Mouse (Mus musculus) stomach, embryonic 14.5 days (tissue): Measurements from ENCODE around the gene Zfp839. TPM values are rescaled to one million over a fixed set of nuclear protein-coding genes. Genes with fewer than 3 reads are reported as not detected.
A peak's percentile ranks its signal among the peaks of the same experiment; 100 is the strongest.

Source experiments
- ATAC-seq: fragments of 200-750 bp; cut with Nextera tagmentation; 2 replicates; pipeline ENCODE4 v1.8.0; 2017; ENCODE audit warnings: low read depth, moderate TSS enrichment; ENCODE audit not compliant: insufficient number of reproducible peaks, insufficient read depth, low FRiP score
- H3K27ac ChIP-seq: fragments of 300-500 bp; sonication (generic); 2 replicates; pipeline ENCODE4 v1.5.1; 2014; ENCODE audit warnings: mild to moderate bottlenecking, low read length, moderate library complexity, mixed read lengths
- H3K27me3 ChIP-seq: fragments of 300-500 bp; sonication (generic); 2 replicates; pipeline ENCODE4 v1.6.1; 2014; ENCODE audit warnings: low read length, control low read depth, mixed read lengths; ENCODE audit not compliant: control insufficient read depth, insufficient read depth
- H3K36me3 ChIP-seq: fragments of 300-500 bp; sonication (generic); 2 replicates; pipeline ENCODE4 v1.6.1; 2014; ENCODE audit warnings: mild to moderate bottlenecking, control low read depth, low read length, moderate library complexity, mixed read lengths; ENCODE audit not compliant: control insufficient read depth, insufficient read depth
- H3K4me1 ChIP-seq: fragments of 300-500 bp; sonication (generic); 2 replicates; pipeline ENCODE4 v1.6.1; 2014; ENCODE audit warnings: low read length, control low read depth, mixed read lengths; ENCODE audit not compliant: control insufficient read depth, insufficient read depth
- H3K4me2 ChIP-seq: fragments of 300-500 bp; sonication (generic); replicated peaks from 2 replicates; pipeline ENCODE4 v1.6.1; 2014; ENCODE audit warnings: low read depth, low read length, control low read depth
- H3K4me3 ChIP-seq: fragments of 300-500 bp; sonication (generic); 2 replicates; pipeline ENCODE4 v1.5.1; 2014; ENCODE audit warnings: low read depth, low read length, control low read depth
- H3K9ac ChIP-seq: fragments of 300-500 bp; sonication (generic); replicated peaks from 2 replicates; pipeline ENCODE4 v1.6.1; 2014; ENCODE audit warnings: low read depth, mild to moderate bottlenecking, control low read depth, low read length, moderate library complexity, mixed read lengths
- H3K9me3 ChIP-seq: fragments of 300-500 bp; sonication (generic); 2 replicates; pipeline ENCODE4 v1.6.1; 2016; ENCODE audit warnings: low read depth, low read length, control low read depth; ENCODE audit not compliant: control insufficient read depth
- WGBS: fragments of 180-500 bp; shearing (Covaris S2); extraction: QIAGEN DNeasy Blood & Tissue Kit; methylation state at CpG from one replicate; pipeline ENCODE4 v1.1.7; 2014; 5-methylcytosine and 5-hydroxymethylcytosine counted together
- polyA plus RNA-seq: library from polyadenylated mRNA; unstranded; fragments of >200 nt; fragmentation: Nextera tagmentation; extraction: Ambion mirVana; gene quantifications from 2 replicates; pipeline ENCODE4 v1.2.1, GENCODE M21; 2014

The Zfp839 gene
- polyA plus RNA-seq, 1 experiment from 2014 or later = 4.6 TPM

- peaks cover 4% of the 10 kb centered on the region; the same call in 1 of the 2 replicates for H3K4me1 ChIP-seq
- no peaks in the 10 kb centered on the region for H3K36me3 ChIP-seq
- H3K27me3 ChIP-seq = no peaks in the 10 kb centered on the region
- 0 out of 2 replicates have a peak overlapping the region, but pooled peaks have one; percentile 11 for H3K27ac ChIP-seq
- no peak for ATAC-seq
- H3K9me3 ChIP-seq = no peaks in the 10 kb centered on the region
- H3K9ac ChIP-seq = no peak overlapping the region
- no peak overlapping the region for H3K4me3 ChIP-seq
- H3K4me2 ChIP-seq = no peak overlapping the region
- WGBS = 30% methylated on average over 6 of the region's 6 CpGs
Observed at GRCm38 (mm10) chr12:110836729-110837128, 13.3 kb upstream of the Zfp839 start.

- H3K27me3 ChIP-seq = no peaks in the 10 kb centered on the region
- H3K9me3 ChIP-seq = no peaks in the 10 kb centered on the region
- no peak for ATAC-seq
- 0 out of 2 replicates have a peak overlapping the region, but pooled peaks have one; percentile 11 for H3K27ac ChIP-seq
- H3K9ac ChIP-seq = no peak overlapping the region
- no peaks in the 10 kb centered on the region for H3K36me3 ChIP-seq
- peaks cover 4% of the 10 kb centered on the region; the same call in 1 of the 2 replicates for H3K4me1 ChIP-seq
- no peak overlapping the region for H3K4me3 ChIP-seq
- no peak overlapping the region for H3K4me2 ChIP-seq
- 50% methylated on average over 5 of the region's 5 CpGs for WGBS
Observed at GRCm38 (mm10) chr12:110837192-110837841, 12.7 kb upstream of the Zfp839 start.

- ATAC-seq = no peak
- Histone ChIP-seq H3K4me3 (no peak overlapping the region), H3K9ac (no peak overlapping the region), H3K4me1 (peaks cover 4% of the 10 kb centered on the region; the same call in 1 of the 2 replicates), H3K27ac (no peak overlapping the region), H3K36me3 (no peaks in the 10 kb centered on the region), H3K4me2 (no peak overlapping the region), H3K27me3 (no peaks in the 10 kb centered on the region), H3K9me3 (no peaks in the 10 kb centered on the region)
- WGBS = 86% methylated on average over 8 of the region's 8 CpGs
Observed at GRCm38 (mm10) chr12:110837850-110838249, 12.2 kb upstream of the Zfp839 start.

GRCm38 (mm10) chr12:110840348-110841198, 9.5 kb upstream of the Zfp839 start, which contains the start of gene Mok:
Mok (minus strand) TSS chr12:110840939.
- Histone ChIP-seq H3K9ac (peak within 1 kb of the TSS; percentile 36; the same call in 1 of the 2 replicates), H3K36me3 (no peaks in the 10 kb centered on the region), H3K9me3 (no peaks in the 10 kb centered on the region), H3K27ac (peak within 1 kb of the TSS; percentile 44; the same call in 1 of the 2 replicates), H3K27me3 (no peaks in the 10 kb centered on the region), H3K4me2 (peak within 1 kb of the TSS; percentile 73), H3K4me3 (peak within 1 kb of the TSS; percentile 64), H3K4me1 (peaks cover 4% of the 10 kb centered on the region; the same call in 1 of the 2 replicates)
- WGBS = under 1% methylated on average over 71 of the region's 71 CpGs
- peak; percentile 67; the same call in 1 of the 2 replicates for ATAC-seq

- Histone ChIP-seq H3K27ac (no peak overlapping the region), H3K27me3 (no peaks in the 10 kb centered on the region), H3K4me2 (no peak overlapping the region), H3K4me1 (peaks cover 9% of the 10 kb centered on the region), H3K9me3 (no peaks in the 10 kb centered on the region), H3K36me3 (no peaks in the 10 kb centered on the region), H3K4me3 (no peak overlapping the region), H3K9ac (no peak overlapping the region)
- 69% methylated on average over 5 of the region's 5 CpGs for WGBS
- no peak for ATAC-seq
Observed at GRCm38 (mm10) chr12:110841731-110842493, 8.1 kb upstream of the Zfp839 start.

- no peak overlapping the region for H3K27ac ChIP-seq
- no peaks in the 10 kb centered on the region for H3K36me3 ChIP-seq
- H3K9me3 ChIP-seq = no peaks in the 10 kb centered on the region
- H3K4me3 ChIP-seq = peak overlapping the region; percentile 54
- peak overlapping the region; percentile 21; the same call in 1 of the 2 replicates for H3K9ac ChIP-seq
- H3K4me2 ChIP-seq = peak overlapping the region; percentile 76
- WGBS = 17% methylated on average over 32 of the region's 32 CpGs
- peaks cover 9% of the 10 kb centered on the region for H3K4me1 ChIP-seq
- no peaks in the 10 kb centered on the region for H3K27me3 ChIP-seq
- no peak for ATAC-seq
Observed at GRCm38 (mm10) chr12:110843194-110844048, 6.6 kb upstream of the Zfp839 start.

- H3K4me2 ChIP-seq = peak overlapping the region; percentile 76
- under 1% methylated on average over 42 of the region's 42 CpGs for WGBS
- H3K4me1 ChIP-seq = peaks cover 9% of the 10 kb centered on the region
- H3K4me3 ChIP-seq = peak overlapping the region; percentile 54
- no peaks in the 10 kb centered on the region for H3K27me3 ChIP-seq
- no peaks in the 10 kb centered on the region for H3K9me3 ChIP-seq
- peak overlapping the region; percentile 82 for H3K27ac ChIP-seq
- ATAC-seq = peak; percentile 11
- peak overlapping the region; percentile 42; the same call in 1 of the 2 replicates for H3K9ac ChIP-seq
- H3K36me3 ChIP-seq = no peaks in the 10 kb centered on the region
Observed at GRCm38 (mm10) chr12:110844227-110845130, 5.6 kb upstream of the Zfp839 start.
